Mouse (Mus musculus) midbrain, embryonic 13.5 days (tissue): ENCODE measurements around the gene Arrdc2. TPM values are rescaled to one million over a fixed set of nuclear protein-coding genes. Genes with fewer than 3 reads are reported as not detected.

ENCODE experiments used
- ATAC-seq: fragments of 200-750 bp; cut with Nextera tagmentation; 2 replicates; pipeline ENCODE4 v1.8.0; 2017; ENCODE audit warnings: mild to moderate bottlenecking, moderate TSS enrichment, moderate library complexity
- H3K27ac ChIP-seq: fragments of 300-500 bp; sonication (generic); 2 replicates; pipeline ENCODE4 v1.5.1; 2015; ENCODE audit warnings: inconsistent platforms, mild to moderate bottlenecking, moderate library complexity
- H3K27me3 ChIP-seq: fragments of 300-500 bp; sonication (generic); 2 replicates; pipeline ENCODE4 v1.6.1; 2015; ENCODE audit warnings: mild to moderate bottlenecking, inconsistent platforms
- H3K36me3 ChIP-seq: fragments of 300-500 bp; sonication (generic); 2 replicates; pipeline ENCODE4 v1.6.1; 2015; ENCODE audit warnings: mild to moderate bottlenecking, inconsistent platforms
- H3K4me1 ChIP-seq: fragments of 300-500 bp; sonication (generic); replicated peaks from 2 replicates; pipeline ENCODE4 v1.6.1; 2015; ENCODE audit warnings: inconsistent platforms
- H3K4me2 ChIP-seq: fragments of 300-500 bp; sonication (generic); replicated peaks from 2 replicates; pipeline ENCODE4 v1.6.1; 2015; ENCODE audit warnings: moderate library complexity, mild to moderate bottlenecking, inconsistent platforms
- H3K4me3 ChIP-seq: fragments of 300-500 bp; sonication (generic); replicated peaks from 2 replicates; pipeline ENCODE4 v1.5.1; 2015; ENCODE audit warnings: mild to moderate bottlenecking, inconsistent platforms
- H3K9ac ChIP-seq: fragments of 300-500 bp; sonication (generic); replicated peaks from 2 replicates; pipeline ENCODE4 v1.6.1; 2015; ENCODE audit warnings: mild to moderate bottlenecking, inconsistent platforms
- H3K9me3 ChIP-seq: fragments of 300-500 bp; sonication (generic); 2 replicates; pipeline ENCODE4 v1.6.1; 2016; ENCODE audit warnings: mild to moderate bottlenecking, inconsistent platforms
- WGBS: fragments of 180-500 bp; shearing (Covaris S2); methylation state at CpG from one replicate; pipeline ENCODE4 v1.1.7; 2015; 5-methylcytosine and 5-hydroxymethylcytosine counted together
- microRNA-seq: library from miRNA; unstranded; fragments of <30 nt; microRNA quantifications from one replicate; pipeline ENCODE4, GENCODE M21; 2016
- polyA plus RNA-seq: library from polyadenylated mRNA; unstranded; fragments of >200 nt; fragmentation: Nextera tagmentation; extraction: Ambion mirVana; gene quantifications from 2 replicates; pipeline ENCODE4 v1.2.1, GENCODE M21; 2015

The Arrdc2 gene
- polyA plus RNA-seq, 1 experiment from 2014 or later = 10.5 TPM

DNA sequence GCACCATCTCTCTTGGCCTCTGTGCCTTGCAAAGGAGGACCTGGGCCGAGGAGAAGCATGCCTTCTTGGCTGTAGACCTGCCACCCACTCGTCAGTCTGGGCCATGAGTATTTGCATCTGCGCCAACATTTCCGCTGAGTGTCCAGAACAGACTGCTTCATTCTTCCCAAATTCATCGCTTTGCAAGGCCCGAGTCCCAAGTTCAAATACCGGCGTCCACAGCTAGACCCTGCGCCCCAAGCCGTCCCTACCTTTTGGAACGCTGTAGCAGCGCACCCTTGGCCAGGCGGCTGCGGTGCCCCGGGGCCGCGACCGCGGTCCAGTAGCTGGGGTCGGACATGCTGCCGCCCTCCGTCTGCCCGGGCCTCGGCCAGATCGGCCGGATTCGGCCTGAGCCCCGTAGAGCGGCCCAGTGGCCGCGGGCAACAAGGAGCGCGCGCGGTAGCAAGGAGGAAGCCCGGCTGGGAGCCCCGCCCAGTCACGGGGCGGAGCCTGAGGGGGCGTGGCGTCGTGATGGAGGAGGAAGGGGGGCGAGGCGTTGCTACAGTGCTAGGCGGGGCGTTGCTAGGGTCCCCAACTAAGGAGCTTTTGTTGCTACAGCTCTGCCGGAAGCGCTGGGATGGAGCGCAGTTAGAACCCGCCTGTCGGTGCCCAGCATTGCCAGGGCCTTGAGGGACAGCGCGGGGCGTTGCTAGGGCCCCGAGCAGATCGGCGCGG, 47.4 kb downstream of the Arrdc2 start:
- Histone ChIP-seq H3K4me1 (peaks cover 46% of the 10 kb centered on the region), H3K9ac (peak overlapping the region; percentile 77), H3K36me3 (peaks cover 23% of the 10 kb centered on the region), H3K4me2 (peak overlapping the region; percentile 77), H3K4me3 (peak overlapping the region; percentile 57), H3K27me3 (peaks cover 27% of the 10 kb centered on the region), H3K27ac (peak overlapping the region; percentile 92), H3K9me3 (no peaks in the 10 kb centered on the region)
- peak; percentile 87 for ATAC-seq
- 6% methylated on average over 58 of the region's 58 CpGs for WGBS

DNA sequence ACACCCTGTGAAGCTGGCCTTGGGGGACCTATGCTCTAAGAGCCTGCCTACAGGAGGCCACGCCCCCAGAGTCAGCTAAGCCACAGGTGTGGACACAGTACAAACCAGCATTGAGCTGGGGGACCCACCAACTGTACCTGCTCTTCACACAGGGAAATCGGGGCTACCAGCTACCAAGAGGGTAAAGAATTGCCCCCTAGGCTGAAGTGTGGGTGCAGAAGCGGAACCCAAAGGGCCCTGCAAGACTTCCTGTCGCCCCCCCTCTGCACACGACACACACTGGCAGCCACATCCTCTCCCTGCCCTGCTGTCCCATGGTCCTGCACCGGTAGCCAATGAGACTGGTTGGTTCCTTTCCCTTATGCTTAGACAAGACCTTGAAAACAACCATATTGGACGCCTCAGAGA, 48.2 kb downstream of the Arrdc2 start:
- Histone ChIP-seq H3K4me2 (peak overlapping the region; percentile 77), H3K36me3 (peaks cover 31% of the 10 kb centered on the region), H3K27ac (no peak overlapping the region), H3K4me3 (peak overlapping the region; percentile 57; the same call in 1 of the 2 replicates), H3K9ac (peak overlapping the region; percentile 77), H3K4me1 (peaks cover 40% of the 10 kb centered on the region), H3K27me3 (peaks cover 25% of the 10 kb centered on the region), H3K9me3 (no peaks in the 10 kb centered on the region)
- 83% methylated on average over 7 of the region's 7 CpGs for WGBS
- ATAC-seq = no peak

DNA sequence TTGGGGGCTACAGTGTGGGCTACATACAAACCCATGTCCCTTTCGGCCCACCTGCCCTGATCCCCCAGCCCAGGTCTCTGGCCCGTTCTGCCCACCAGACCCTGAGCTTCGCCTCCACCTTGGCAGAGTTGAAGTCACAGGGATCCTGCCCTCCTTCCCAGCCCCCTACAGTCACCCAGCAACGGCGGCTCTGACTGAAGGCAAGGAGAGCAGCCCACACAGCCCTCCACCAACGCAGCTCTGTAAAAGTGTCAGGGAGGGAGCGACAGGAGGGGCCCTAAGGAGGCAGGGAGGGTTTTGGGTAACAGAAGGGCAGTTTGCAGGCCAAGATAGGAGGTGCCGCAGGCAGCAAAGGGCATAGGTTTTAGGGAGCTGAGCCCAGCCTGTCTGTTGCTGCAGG, 48.7 kb downstream of the Arrdc2 start:
- Histone ChIP-seq H3K9me3 (no peaks in the 10 kb centered on the region), H3K36me3 (peaks cover 36% of the 10 kb centered on the region), H3K9ac (peak overlapping the region; percentile 77), H3K27ac (no peak overlapping the region), H3K4me1 (peaks cover 38% of the 10 kb centered on the region), H3K4me2 (peak overlapping the region; percentile 77), H3K27me3 (peaks cover 21% of the 10 kb centered on the region), H3K4me3 (0 out of 2 replicates have a peak overlapping the region, but pooled peaks have one; percentile 57)
- no peak for ATAC-seq
- 68% methylated on average over 8 of the region's 8 CpGs for WGBS

DNA sequence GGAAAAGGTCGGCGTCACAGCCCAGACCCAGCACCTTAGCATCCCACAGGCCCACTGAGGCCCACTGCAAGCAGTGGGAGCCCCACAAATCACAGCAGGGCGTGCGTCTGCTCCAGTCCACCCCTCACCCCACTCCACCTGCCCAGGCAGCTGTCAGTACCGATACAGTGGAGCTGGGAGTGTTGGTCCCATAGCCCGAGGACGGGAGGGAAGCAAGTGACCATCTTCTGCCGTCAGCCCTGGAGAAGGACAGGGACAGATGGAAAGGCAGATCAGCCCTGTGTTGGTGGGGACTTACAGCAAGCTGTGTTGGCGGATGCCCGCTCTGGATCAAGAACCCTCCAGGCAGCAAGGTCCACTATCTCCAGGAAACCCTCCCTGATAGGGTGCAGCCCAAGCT, 50.5 kb downstream of the Arrdc2 start:
- no peak for ATAC-seq
- WGBS = 87% methylated on average over 10 of the region's 10 CpGs
- H3K27ac ChIP-seq = no peak overlapping the region
- H3K9ac ChIP-seq = 0 out of 2 replicates have a peak overlapping the region, but pooled peaks have one; percentile 30
- peaks cover 54% of the 10 kb centered on the region for H3K36me3 ChIP-seq
- H3K4me3 ChIP-seq = no peak overlapping the region
- H3K4me1 ChIP-seq = peaks cover 34% of the 10 kb centered on the region
- peaks cover 12% of the 10 kb centered on the region; the same call in 1 of the 2 replicates for H3K27me3 ChIP-seq
- no peaks in the 10 kb centered on the region for H3K9me3 ChIP-seq
- H3K4me2 ChIP-seq = no peak overlapping the region

DNA sequence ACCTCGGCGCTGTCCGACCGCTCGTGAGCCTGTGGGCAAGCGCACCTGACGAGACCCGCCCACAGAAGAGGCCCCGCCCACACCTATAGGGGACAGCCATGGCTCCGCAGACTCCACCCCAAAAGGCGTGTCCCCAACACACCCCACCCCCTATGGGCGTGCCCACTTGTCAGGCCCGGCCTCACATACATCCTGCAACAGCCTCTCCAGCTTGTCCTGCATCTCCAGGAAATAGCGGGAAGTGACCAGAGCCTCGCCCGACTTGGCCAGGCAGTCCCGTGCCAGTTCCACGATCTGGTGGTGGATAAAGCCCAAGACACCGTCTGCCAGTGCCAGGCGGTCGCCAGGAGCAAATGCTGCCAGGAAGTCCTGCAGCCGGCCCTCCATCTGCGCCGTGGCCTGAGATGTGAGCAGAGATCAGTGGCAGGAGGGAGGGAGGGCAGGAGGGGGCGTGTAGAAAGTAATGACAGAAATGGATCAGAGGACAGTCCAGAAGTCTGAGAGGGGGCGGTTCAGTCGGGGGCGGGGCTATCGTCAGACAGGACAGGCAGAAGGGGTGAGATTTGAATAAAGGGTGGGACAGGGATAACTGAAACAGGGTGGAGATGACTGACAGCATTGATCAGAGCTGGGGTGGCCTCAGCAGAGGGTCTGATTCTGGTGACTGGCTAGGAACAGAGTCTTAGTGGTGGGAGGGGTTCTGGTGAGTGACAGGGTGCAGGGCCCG, 51.4 kb downstream of the Arrdc2 start:
- no peak for ATAC-seq

DNA sequence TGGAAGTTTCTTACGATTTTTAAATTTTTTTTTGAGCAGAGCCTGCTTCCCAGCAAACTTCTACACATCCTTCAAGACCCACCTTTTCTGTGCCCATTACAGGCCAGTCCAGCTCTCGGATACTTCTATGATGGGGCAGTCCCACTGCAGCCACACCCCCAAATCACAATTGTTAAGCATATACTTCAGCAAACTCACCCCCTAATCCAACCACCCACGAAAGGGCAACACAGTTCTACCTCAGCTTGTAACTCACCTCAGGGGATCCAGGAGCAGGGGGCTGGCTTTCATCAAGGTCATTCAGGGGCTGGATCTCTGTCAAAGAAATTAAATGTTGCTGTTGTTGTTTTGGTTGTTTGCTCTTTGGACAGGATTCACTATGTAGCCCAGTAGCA, 52.5 kb downstream of the Arrdc2 start:
- no peaks in the 10 kb centered on the region for H3K9me3 ChIP-seq
- H3K27ac ChIP-seq = no peak overlapping the region
- no peak overlapping the region for H3K9ac ChIP-seq
- H3K4me3 ChIP-seq = no peak overlapping the region
- peaks cover 21% of the 10 kb centered on the region for H3K4me1 ChIP-seq
- peaks cover 12% of the 10 kb centered on the region; the same call in 1 of the 2 replicates for H3K27me3 ChIP-seq
- no peak overlapping the region for H3K4me2 ChIP-seq
- peaks cover 68% of the 10 kb centered on the region for H3K36me3 ChIP-seq
- WGBS = 93% methylated on average over 3 of the region's 3 CpGs
- no peak for ATAC-seq

More for the DNA sequence above, 51.4 kb downstream of the Arrdc2 start:
- Histone ChIP-seq H3K36me3 (peaks cover 63% of the 10 kb centered on the region), H3K9ac (peak overlapping the region; percentile 33; the same call in 1 of the 2 replicates), H3K4me1 (peaks cover 28% of the 10 kb centered on the region), H3K27ac (no peak overlapping the region), H3K4me3 (no peak overlapping the region), H3K9me3 (no peaks in the 10 kb centered on the region), H3K27me3 (peaks cover 12% of the 10 kb centered on the region; the same call in 1 of the 2 replicates), H3K4me2 (0 out of 2 replicates have a peak overlapping the region, but pooled peaks have one; percentile 5)
- 19% methylated on average over 30 of the region's 30 CpGs for WGBS

DNA sequence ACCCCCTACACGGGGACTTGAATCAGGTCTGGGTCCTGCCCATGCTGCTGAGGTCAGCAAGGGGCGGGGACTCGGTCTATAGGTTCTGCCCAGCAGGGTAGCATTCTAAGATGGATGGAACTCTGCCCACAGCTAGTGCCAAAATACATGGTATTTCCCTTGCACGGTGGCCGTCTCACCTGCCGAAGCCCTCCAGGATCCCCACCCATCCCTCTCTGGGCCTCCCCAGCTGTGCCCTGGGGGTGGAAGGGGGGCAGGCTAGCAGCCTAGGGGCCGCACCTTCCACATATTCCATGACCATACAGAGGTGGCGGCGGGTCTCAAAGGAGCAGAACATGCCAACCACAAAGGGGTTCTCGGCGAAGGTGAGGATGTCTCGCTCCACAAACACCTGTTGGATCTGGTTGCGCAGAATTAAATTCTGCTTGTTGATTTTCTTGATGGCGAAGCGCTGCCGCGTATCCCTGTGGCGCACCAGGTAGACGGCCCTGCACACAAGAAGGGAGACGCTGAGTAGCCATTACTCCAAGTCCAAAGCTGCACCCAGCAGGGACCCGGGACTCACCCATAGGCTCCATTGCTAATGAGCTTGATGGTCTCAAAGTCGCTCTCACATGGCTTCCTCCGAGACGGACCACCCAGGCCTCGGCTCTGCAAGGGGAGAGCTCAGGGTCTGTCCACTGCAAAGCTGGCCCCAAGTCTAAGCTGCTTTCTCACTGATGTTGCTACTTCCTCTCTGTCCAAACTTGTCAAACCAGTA, 53.0 kb downstream of the Arrdc2 start:
- H3K4me2 ChIP-seq = no peak overlapping the region

More for the DNA sequence above, 53.0 kb downstream of the Arrdc2 start:
- H3K27ac ChIP-seq = no peak overlapping the region
- H3K9ac ChIP-seq = no peak overlapping the region
- ATAC-seq = no peak
- H3K27me3 ChIP-seq = peaks cover 12% of the 10 kb centered on the region; the same call in 1 of the 2 replicates
- WGBS = 86% methylated on average over 25 of the region's 25 CpGs
- H3K36me3 ChIP-seq = peaks cover 73% of the 10 kb centered on the region
- H3K4me1 ChIP-seq = peaks cover 16% of the 10 kb centered on the region
- H3K4me3 ChIP-seq = no peak overlapping the region
- no peaks in the 10 kb centered on the region for H3K9me3 ChIP-seq

Small RNA genes within 50 kb of the gene (microRNA-seq; reads per million reads assigned to microRNA genes)
- 0.62 reads per million for gene Mir7240

Other genes starting within 250 kb of the Arrdc2 start
- gene Isyna1, start 245.3 kb downstream of the Arrdc2 start, polyA plus RNA-seq = 119 and 133 TPM in 2 replicates
- gene Ssbp4, start 230.8 kb downstream of the Arrdc2 start, polyA plus RNA-seq = 123 and 129 TPM in 2 replicates
- gene Lrrc25, start 223.6 kb downstream of the Arrdc2 start, polyA plus RNA-seq = 1.1 and 1.2 TPM in 2 replicates
- 0.30 TPM in 1 of 2 replicates, not detected in the other for gene Gdf15, start 207.3 kb downstream of the Arrdc2 start, polyA plus RNA-seq
- gene Pgpep1, start 179.3 kb downstream of the Arrdc2 start, polyA plus RNA-seq = 87.5 and 99.4 TPM in 2 replicates
- 176 and 201 TPM in 2 replicates for gene Lsm4, start 166.5 kb downstream of the Arrdc2 start, polyA plus RNA-seq
- 65.1 and 97.7 TPM in 2 replicates for gene Jund, start 140.8 kb downstream of the Arrdc2 start, polyA plus RNA-seq
- 0.07 and 0.08 TPM in 2 replicates for gene Iqcn, start 136.3 kb downstream of the Arrdc2 start, polyA plus RNA-seq
- not detected in 2 replicates for gene Gm3336, start 121.2 kb downstream of the Arrdc2 start, polyA plus RNA-seq
- 0.15 and 0.28 TPM in 2 replicates for gene Pde4c, start 116.0 kb downstream of the Arrdc2 start, polyA plus RNA-seq
- 261 and 275 TPM in 2 replicates for gene Rab3a, start 85.0 kb downstream of the Arrdc2 start, polyA plus RNA-seq
- gene Mpv17l2, start 78.8 kb downstream of the Arrdc2 start, polyA plus RNA-seq = 36.2 and 38.4 TPM in 2 replicates
- 78.9 and 87.2 TPM in 2 replicates for gene Pik3r2, start 63.0 kb downstream of the Arrdc2 start, polyA plus RNA-seq
- 14.6 and 18.3 TPM in 2 replicates for gene Mast3, start 34.7 kb downstream of the Arrdc2 start, polyA plus RNA-seq
- not detected in 2 replicates for gene Il12rb1, start 31.3 kb downstream of the Arrdc2 start, polyA plus RNA-seq
- gene Kcnn1, start 23.5 kb upstream of the Arrdc2 start, polyA plus RNA-seq = 19.6 and 26.9 TPM in 2 replicates
- gene Ccdc124, start 34.2 kb upstream of the Arrdc2 start, polyA plus RNA-seq = 160 TPM in 2 replicates
- gene Slc5a5, start 53.0 kb upstream of the Arrdc2 start, polyA plus RNA-seq = 0.67 and 0.73 TPM in 2 replicates
- 2,682 and 2,717 TPM in 2 replicates for gene Rpl18a, start 57.7 kb upstream of the Arrdc2 start, polyA plus RNA-seq
- 61.0 and 62.5 TPM in 2 replicates for gene Map1s, start 66.2 kb upstream of the Arrdc2 start, polyA plus RNA-seq